Mouse (Mus musculus) CH12.LX (cell line): ENCODE measurements around the gene Olfr39. TPM values are rescaled to one million over a fixed set of nuclear protein-coding genes. Genes with fewer than 3 reads are reported as not detected.

Source experiments
- DNase-seq: peaks from one replicate; pipeline ENCODE4 v3.0.0-alpha.2; 2013; ENCODE audit errors: extremely low read depth
- H3K27ac ChIP-seq: 2 replicates; pipeline ENCODE4 v1.5.1; 2012; ENCODE audit warnings: low read depth, mild to moderate bottlenecking, control low read depth, moderate library complexity; ENCODE audit not compliant: insufficient read depth
- H3K27me3 ChIP-seq: replicated peaks from 2 replicates; pipeline ENCODE3; 2012; ENCODE audit warnings: inconsistent platforms
- H3K36me3 ChIP-seq, 2 experiments: replicated peaks in 1 of 2; 2 replicates each; pipeline versions ENCODE3 to v1.6.1; 2012; ENCODE audit warnings: inconsistent platforms in 1 of 2, low read length in 1 of 2, mild to moderate bottlenecking in 1 of 2, mixed read lengths in 1 of 2, moderate library complexity in 1 of 2; ENCODE audit not compliant: control insufficient read depth in 1 of 2, insufficient read depth in 1 of 2
- H3K4me1 ChIP-seq, 2 experiments: 2 replicates each; pipeline ENCODE4 v1.6.1; 2012; ENCODE audit warnings: inconsistent platforms in 1 of 2, moderate library complexity in 1 of 2; ENCODE audit not compliant: insufficient read depth in 2 of 2, control insufficient read depth in 1 of 2
- H3K4me2 ChIP-seq: 2 replicates; pipeline ENCODE4 v1.6.1; 2012; ENCODE audit warnings: low read depth, mild to moderate bottlenecking, control low read depth; ENCODE audit not compliant: poor library complexity, insufficient read depth, severe bottlenecking
- H3K4me3 ChIP-seq, 3 experiments: fragments of 150-350 bp in 1 of 3; sonication (generic) in 1 of 3; replicated peaks in 1 of 3; 2 replicates each; pipeline versions ENCODE3 to v1.5.1; 2011 to 2012; ENCODE audit warnings: low read depth in 2 of 3, low read length in 2 of 3, mild to moderate bottlenecking in 2 of 3, moderate library complexity in 2 of 3, control low read depth in 1 of 3, improper control_type of control experiment in 1 of 3, inconsistent platforms in 1 of 3, mixed read lengths in 1 of 3; ENCODE audit not compliant: poor library complexity in 1 of 3
- H3K79me2 ChIP-seq: replicated peaks from 2 replicates; pipeline ENCODE4 v1.6.1; 2012; ENCODE audit warnings: mild to moderate bottlenecking, moderate library complexity; ENCODE audit not compliant: control insufficient read depth, poor library complexity, insufficient read depth, severe bottlenecking; ENCODE audit errors: extremely low read depth
- H3K9ac ChIP-seq: 2 replicates; pipeline ENCODE4 v1.6.1; 2012; ENCODE audit warnings: low read depth, mild to moderate bottlenecking, control low read depth, moderate library complexity; ENCODE audit not compliant: insufficient read depth
- H3K9me3 ChIP-seq: replicated peaks from 2 replicates; pipeline ENCODE3; 2012; ENCODE audit warnings: low read length, inconsistent platforms, mixed read lengths
- BHLHE40 ChIP-seq: IDR thresholded peaks from 2 replicates; pipeline ENCODE4 v1.6.1; 2011; ENCODE audit warnings: mild to moderate bottlenecking, low read depth, low read length, improper control_type of control experiment
- CHD2 ChIP-seq: IDR thresholded peaks from 2 replicates; pipeline ENCODE4 v1.6.1; 2011; ENCODE audit warnings: low read length, improper control_type of control experiment
- CTCF ChIP-seq, 2 experiments: IDR thresholded peaks in 1 of 2; conservative IDR thresholded peaks in 1 of 2; 2 replicates each; pipeline ENCODE4 v1.5.1; 2011 to 2012; ENCODE audit warnings: low read depth in 2 of 2, low read length in 2 of 2, improper control_type of control experiment in 1 of 2, inconsistent platforms in 1 of 2, mild to moderate bottlenecking in 1 of 2, moderate library complexity in 1 of 2
- EP300 ChIP-seq: IDR thresholded peaks from 2 replicates; pipeline ENCODE4 v1.6.1; 2011; ENCODE audit warnings: low read length, improper control_type of control experiment
- ETS1 ChIP-seq: conservative IDR thresholded peaks from 2 replicates; pipeline ENCODE4 v1.6.1; 2012; ENCODE audit warnings: low read depth, mild to moderate bottlenecking, inconsistent platforms, low read length, improper control_type of control experiment, moderate library complexity
- HCFC1 ChIP-seq: IDR thresholded peaks from 2 replicates; pipeline ENCODE4 v1.6.1; 2012; ENCODE audit warnings: low read depth, mild to moderate bottlenecking, inconsistent platforms, low read length, improper control_type of control experiment
- IRF4 ChIP-seq: IDR thresholded peaks from 2 replicates; pipeline ENCODE4 v1.6.1; 2014; ENCODE audit warnings: low read depth, mild to moderate bottlenecking, inconsistent platforms, low read length, improper control_type of control experiment
- JUND ChIP-seq: conservative IDR thresholded peaks from 2 replicates; pipeline ENCODE4 v1.6.1; 2011; ENCODE audit warnings: low read depth, low read length, improper control_type of control experiment
- KAT2A ChIP-seq: IDR thresholded peaks from 2 replicates; pipeline ENCODE4 v1.6.1; 2012; ENCODE audit warnings: low read length, improper control_type of control experiment, inconsistent platforms; ENCODE audit not compliant: insufficient replicate concordance
- MAFK ChIP-seq: IDR thresholded peaks from 2 replicates; pipeline ENCODE4 v1.6.1; 2011; ENCODE audit warnings: low read length, improper control_type of control experiment; ENCODE audit not compliant: insufficient replicate concordance
- MEF2A ChIP-seq: IDR thresholded peaks from 2 replicates; pipeline ENCODE4 v1.6.1; 2014; ENCODE audit warnings: low read depth, mild to moderate bottlenecking, inconsistent platforms, low read length, improper control_type of control experiment, borderline replicate concordance
- MYC ChIP-seq: IDR thresholded peaks from 2 replicates; pipeline ENCODE4 v1.6.1; 2011; ENCODE audit warnings: low read depth, mild to moderate bottlenecking, improper control_type of control experiment, low read length
- NELFE ChIP-seq: IDR thresholded peaks from 2 replicates; pipeline ENCODE4 v1.6.1; 2011; ENCODE audit warnings: low read depth, low read length, improper control_type of control experiment
- PAX5 ChIP-seq: IDR thresholded peaks from 2 replicates; pipeline ENCODE4 v1.6.1; 2012; ENCODE audit warnings: low read length, inconsistent platforms, mixed read lengths
- POLR2A ChIP-seq: IDR thresholded peaks from 2 replicates; pipeline ENCODE4 v1.6.1; 2011; ENCODE audit warnings: low read depth, mild to moderate bottlenecking, improper control_type of control experiment, low read length
- POLR2AphosphoS2 ChIP-seq: IDR thresholded peaks from 2 replicates; pipeline ENCODE4 v1.6.1; 2011; ENCODE audit warnings: low read depth, low read length, improper control_type of control experiment
- RAD21 ChIP-seq: IDR thresholded peaks from 2 replicates; pipeline ENCODE4 v1.6.1; 2011; ENCODE audit warnings: low read depth, mild to moderate bottlenecking, low read length, improper control_type of control experiment, moderate library complexity
- RCOR1 ChIP-seq: conservative IDR thresholded peaks from 2 replicates; pipeline ENCODE4 v1.6.1; 2012; ENCODE audit warnings: low read depth, mild to moderate bottlenecking, inconsistent platforms, low read length, improper control_type of control experiment
- SMC3 ChIP-seq: IDR thresholded peaks from 2 replicates; pipeline ENCODE4 v1.6.1; 2011; ENCODE audit warnings: low read depth, low read length, improper control_type of control experiment
- TBP ChIP-seq: conservative IDR thresholded peaks from 2 replicates; pipeline ENCODE4 v1.6.1; 2011; ENCODE audit warnings: low read depth, low read length, improper control_type of control experiment
- TCF12 ChIP-seq: IDR thresholded peaks from 2 replicates; pipeline ENCODE4 v1.6.1; 2014; ENCODE audit warnings: low read depth, mild to moderate bottlenecking, inconsistent platforms, low read length, improper control_type of control experiment
- UBTF ChIP-seq: IDR thresholded peaks from 2 replicates; pipeline ENCODE4 v1.6.1; 2012; ENCODE audit warnings: low read depth, mild to moderate bottlenecking, inconsistent platforms, low read length, improper control_type of control experiment, moderate library complexity
- USF1 ChIP-seq: IDR thresholded peaks from 2 replicates; pipeline ENCODE4 v1.6.1; 2014; ENCODE audit warnings: low read depth, mild to moderate bottlenecking, inconsistent platforms, low read length, improper control_type of control experiment
- USF2 ChIP-seq: conservative IDR thresholded peaks from 2 replicates; pipeline ENCODE4 v1.6.1; 2011; ENCODE audit warnings: low read depth, low read length, improper control_type of control experiment
- ZMIZ1 ChIP-seq: IDR thresholded peaks from 2 replicates; pipeline ENCODE4 v1.6.1; 2012; ENCODE audit warnings: low read depth, mild to moderate bottlenecking, inconsistent platforms, low read length, improper control_type of control experiment
- dilution Hi-C: fragments of 300-500 bp; cut with MboI; formaldehyde crosslinking; loops from 2 replicates; pipeline ENCODE4 v1.14.3; 2020; ENCODE audit warnings: low sequenced_read_pairs; ENCODE audit not compliant: extremely low pct_unique_long_range_greater_than_20kb, extremely low pct_ligation_motif_present
- in situ Hi-C: fragments of 300-500 bp; cut with MboI; formaldehyde crosslinking; loops from 3 replicates; pipeline ENCODE4 v1.14.3; 2019; ENCODE audit warnings: low sequenced_read_pairs, low pct_ligation_motif_present, low pct_unique_long_range_greater_than_20kb, mixed read lengths
- polyA plus RNA-seq: library from polyadenylated mRNA; unstranded; fragments of >175 nt; gene quantifications from 2 replicates; pipeline ENCODE4 v1.2.1, GENCODE M21; 2012; ENCODE audit warnings: low read depth; ENCODE audit not compliant: insufficient read length
- total RNA-seq, 2 experiments: library from RNA; depleted of rRNA; stranded (reverse); fragments of 300-350 nt in 1 of 2; fragments of >200 nt in 1 of 2; gene quantifications; 2 replicates each; pipeline ENCODE4 v1.2.3; 2012 to 2014

The Olfr39 gene
- total RNA-seq (2012; rRNA removed) (not detected in 2 replicates), total RNA-seq (2014; rRNA removed) (not detected in 2 replicates), polyA plus RNA-seq (not detected in 2 replicates)

DNA sequence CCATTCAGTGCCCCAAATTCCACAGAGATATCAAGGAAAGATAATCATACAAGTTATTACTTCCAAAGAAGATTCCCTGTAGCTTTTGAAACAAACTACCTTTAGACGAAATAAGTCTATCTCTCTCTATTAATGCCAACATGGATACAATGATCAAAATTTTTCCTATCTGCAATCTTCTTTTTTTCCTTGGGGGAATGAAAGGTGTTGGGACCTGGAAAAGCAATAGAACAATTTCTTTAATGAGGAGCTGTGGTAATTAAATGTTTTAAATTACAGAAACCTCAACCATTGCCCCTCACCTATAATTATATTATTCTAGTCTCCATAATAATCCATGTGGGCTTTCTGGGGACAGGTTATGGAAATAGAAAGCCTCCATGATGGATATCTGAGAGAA is at the start of gene Olfr39:
Gene Olfr39 (plus strand): TSS at position 301 of the 400 bp plus-strand sequence.
- DNase-seq: no peak
- no peak within 1 kb of the TSS for H3K4me3 ChIP-seq
- H3K4me2 ChIP-seq: no peak within 1 kb of the TSS
- no peaks in the 10 kb centered on the region for H3K36me3 ChIP-seq
- in situ Hi-C loops (no loop called here), dilution Hi-C loops (no loop called here)
- no peaks in the 10 kb centered on the region for H3K27me3 ChIP-seq
- H3K9ac ChIP-seq: no peak within 1 kb of the TSS
- no peaks in the 10 kb centered on the region for H3K4me1 ChIP-seq
- H3K27ac ChIP-seq: no peak within 1 kb of the TSS
- no peaks in the 10 kb centered on the region for H3K79me2 ChIP-seq
- no peaks in the 10 kb centered on the region for H3K9me3 ChIP-seq
- TF ChIP-seq ZMIZ1 (no peak), POLR2AphosphoS2 (no peak), MYC (no peak), TBP (no peak), UBTF (no peak), NELFE (no peak), HCFC1 (no peak), CHD2 (no peak), RAD21 (no peak), EP300 (no peak), CTCF (conservative IDR thresholded peaks at IDR 0.05 in 1 of 2, IDR thresholded peaks at IDR 0.05 in 1 of 2; ENCODE audit: low read depth in 2 of 2, low read length in 2 of 2) (no peak), MEF2A (no peak), TCF12 (no peak), ETS1 (no peak)

GRCm38 (mm10) chr9:20236819-20237218 is 45.3 kb upstream of the Olfr39 start, which contains the start of gene Olfr872:
TSS of gene Olfr872 (plus strand) at chr9:20237119.
- no peaks in the 10 kb centered on the region for H3K36me3 ChIP-seq
- TF ChIP-seq MYC (no peak), RAD21 (no peak), MEF2A (no peak), JUND (no peak), PAX5 (no peak), CHD2 (no peak), NELFE (no peak), POLR2AphosphoS2 (no peak), TBP (no peak), USF1 (no peak), SMC3 (no peak), MAFK (no peak), BHLHE40 (no peak), RCOR1 (no peak), POLR2A (no peak), KAT2A (no peak), IRF4 (no peak), ZMIZ1 (no peak), ETS1 (no peak), USF2 (no peak)
- H3K4me2 ChIP-seq: no peak within 1 kb of the TSS
- H3K27me3 ChIP-seq: no peaks in the 10 kb centered on the region
- DNase-seq: no peak
- in situ Hi-C loops (no loop called here), dilution Hi-C loops (no loop called here)
- H3K4me3 ChIP-seq: no peak within 1 kb of the TSS
- 0 out of 4 replicates have a peak, but pooled peaks cover 0 to 3% of the 10 kb centered on the region in 2 experiments for H3K4me1 ChIP-seq
- no peak within 1 kb of the TSS for H3K27ac ChIP-seq
- H3K79me2 ChIP-seq: no peaks in the 10 kb centered on the region
- H3K9me3 ChIP-seq: no peaks in the 10 kb centered on the region
- no peak within 1 kb of the TSS for H3K9ac ChIP-seq
